Mouse (Mus musculus): ENCODE results near the gene Kcnq1. TPM values are rescaled to one million over a fixed set of nuclear protein-coding genes. Genes with fewer than 3 reads are reported as not detected.

Gene Kcnq1
- total RNA-seq, 2 experiments from 2014 or later: 0.61 to 1.2 TPM

DNA sequence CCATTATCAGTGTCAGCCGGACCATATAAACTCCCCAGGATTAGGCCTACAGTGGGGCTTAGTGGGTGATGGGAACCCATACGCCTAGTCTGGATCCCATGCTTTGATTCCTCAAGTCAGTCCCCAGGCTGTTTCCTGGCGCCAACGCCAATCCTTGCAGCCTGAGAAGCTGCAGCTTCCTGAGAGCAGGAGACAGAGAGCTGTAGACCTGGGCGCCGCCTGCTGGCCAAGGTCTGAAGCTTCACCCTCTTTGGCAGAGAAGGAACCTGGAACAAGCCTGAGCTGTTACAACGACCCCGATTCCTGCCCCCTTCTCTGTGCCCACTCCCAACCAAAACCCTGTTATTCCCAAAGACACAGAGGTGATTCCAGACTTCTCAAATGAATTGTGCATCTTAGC is 363.8 kb downstream of the Kcnq1 start:
- H3K4me3 ChIP-seq: no peak overlapping the region
- intact Hi-C loops (cut with DNase I): loop anchor here (5.0 to 10.0 kb wide), 4 partner anchors 292 to 575 kb away; partner anchors contain the start of genes Trpm5 and Tspan32
- TF ChIP-seq CTCF (IDR thresholded peaks at IDR 0.05): peak; percentile 96
- no peak overlapping the region for H3K27ac ChIP-seq
- DNase-seq (ENCODE audit: extremely low spot score in 1 of 2, low spot score in 2 of 2): peak; percentile 70 to 82

- intact Hi-C loops (cut with DNase I): loop anchor here (5.0 kb wide), 2 partner anchors 289 to 381 kb away; partner anchors contain the start of gene Trpm5
- Histone ChIP-seq H3K4me3 (no peak within 1 kb of the TSS), H3K27ac (no peak within 1 kb of the TSS)
- no peak for DNase-seq (ENCODE audit: extremely low spot score in 1 of 2, low spot score in 2 of 2)
- TF ChIP-seq CTCF (IDR thresholded peaks at IDR 0.05): no peak
Observed at GRCm38 (mm10) chr7:143473347-143474101, 367.4 kb downstream of the Kcnq1 start, which contains the start of gene Slc22a18. TSS of gene Slc22a18 (plus strand) at chr7:143473736.

DNA sequence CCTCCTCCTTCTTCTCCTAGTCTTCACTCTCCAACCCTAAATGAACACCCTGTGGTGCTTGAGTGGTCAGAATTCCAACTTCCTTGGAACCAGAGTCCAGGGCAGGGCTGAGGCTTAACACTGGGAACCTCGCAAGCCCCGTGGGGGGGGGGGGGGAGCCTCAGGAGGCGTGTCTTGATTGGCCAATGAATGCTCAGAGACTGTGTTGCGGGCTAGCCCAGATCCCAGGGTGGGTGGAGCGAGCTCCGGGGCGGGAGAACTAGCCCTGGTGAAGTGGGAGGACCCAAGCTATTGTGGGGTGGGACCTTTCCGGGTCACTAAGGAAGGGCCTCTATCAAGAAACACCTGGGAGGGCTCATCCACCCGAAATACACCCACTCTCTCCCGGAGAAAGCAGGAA is 368.6 kb downstream of the Kcnq1 start:
- H3K4me3 ChIP-seq: no peak overlapping the region
- no peak for TF ChIP-seq CTCF (IDR thresholded peaks at IDR 0.05)
- intact Hi-C loops (cut with DNase I): loop anchor here (5.0 kb wide), 2 partner anchors 287 to 383 kb away; partner anchors contain the start of gene Trpm5
- no peak for DNase-seq (ENCODE audit: extremely low spot score in 1 of 2, low spot score in 2 of 2)
- no peak overlapping the region for H3K27ac ChIP-seq

GRCm38 (mm10) chr7:143475876-143476275 is 369.7 kb downstream of the Kcnq1 start:
- no peak for TF ChIP-seq CTCF (IDR thresholded peaks at IDR 0.05)
- intact Hi-C loops (cut with DNase I): no loop called here
- H3K4me3 ChIP-seq: no peak overlapping the region

More at GRCm38 (mm10) chr7:143475876-143476275, 369.7 kb downstream of the Kcnq1 start:
- no peak overlapping the region for H3K27ac ChIP-seq
- no peak for DNase-seq (ENCODE audit: extremely low spot score in 1 of 2, low spot score in 2 of 2)

Other genes starting within 250 kb of the Kcnq1 start
- 1 to 10 TPM; 1.1 to 1.5 TPM for gene Th, start 175.2 kb upstream of the Kcnq1 start, total RNA-seq (2021)
- gene Ascl2, start 137.1 kb upstream of the Kcnq1 start, total RNA-seq (2021): under 1 TPM; 0.42 to 0.57 TPM
- under 1 TPM in 1 of 2 experiments, not detected in 1; 0.07 TPM for gene Tspan32, start 101.3 kb upstream of the Kcnq1 start, total RNA-seq (2021)
- gene Cd81, start 53.6 kb upstream of the Kcnq1 start, total RNA-seq (2021): 100 to 1,000 TPM; 380 to 388 TPM
- 10 to 100 TPM; 38.0 to 41.5 TPM for gene Tssc4, start 37.1 kb upstream of the Kcnq1 start, total RNA-seq (2021)
- not detected for gene Trpm5, start 11.7 kb upstream of the Kcnq1 start, total RNA-seq (2021)

Measured in left cerebral cortex, adult 2 months (tissue).